Mouse (Mus musculus): ENCODE measurements at regions not wholly inside any gene's neighbourhood (a gene's known extent, or its start where the extent isn't known, plus 50 kb on each side); places are given as distances from the start of the nearest gene placed in this dataset.

- no peak for TF ChIP-seq CTCF (IDR thresholded peaks at IDR 0.05; ENCODE audit: low read depth, low read length)
- no peak for TF ChIP-seq TAL1 (conservative IDR thresholded peaks at IDR 0.05; ENCODE audit: low read depth, low read length)
- TF ChIP-seq GATA2 (IDR thresholded peaks at IDR 0.05; ENCODE audit: borderline replicate concordance, low read depth, low read length), result no peak
- TF ChIP-seq GATA1 (IDR thresholded peaks at IDR 0.05; ENCODE audit: borderline replicate concordance, low read length), result no peak
- no peak for TF ChIP-seq POLR2AphosphoS5 (IDR thresholded peaks at IDR 0.05; ENCODE audit: insufficient replicate concordance, low read depth, low read length)
Measured at GRCm38 (mm10) chr14:105632335-105632734, 264.3 kb downstream of the Spry2 start.
